Mouse (Mus musculus): Measurements from ENCODE around the gene Ttll3.

GRCm38 (mm10) chr6:113431801-113432200 is 42.7 kb downstream of the Ttll3 start:
- TF ChIP-seq POLR2A (IDR thresholded peaks at IDR 0.05; ENCODE audit: low read depth, low read length): no peak
- TF ChIP-seq CTCF (IDR thresholded peaks at IDR 0.05; ENCODE audit: extremely low read depth, insufficient read depth, insufficient read length, insufficient replicate concordance): no peak
